21 mouse cellular contexts compared by ENCODE assay signal in genomic region chr17:72968666-72969065, GRCm38 (mm10).
"Had no signal": no experiment of that assay in that cellular context is flagged by ENCODE, and none has a peak within 500 bp of the region (broad histone marks: within the 10 kb centered on the region; RNA-seq: fewer than 3 reads in every experiment).

No protein-coding gene starts in this region.

- H3K9me3 ChIP-seq: limb, embryonic 12.5 days; limb, embryonic 15.5 days; midbrain, embryonic 12.5 days; midbrain, embryonic 15.5 days; neural tube, embryonic 12.5 days; neural tube, embryonic 15.5 days; stomach, embryonic 15.5 days had no signal

- ATAC-seq: liver, postnatal 0 days; lung, postnatal 0 days; midbrain, embryonic 15.5 days had no signal

- H3K4me3 ChIP-seq: limb, embryonic 12.5 days; limb, embryonic 15.5 days; midbrain, embryonic 12.5 days; midbrain, embryonic 15.5 days; neural tube, embryonic 12.5 days; neural tube, embryonic 15.5 days; stomach, embryonic 15.5 days had no signal

- H3K4me1 ChIP-seq: neural tube, embryonic 12.5 days had no signal

- H3K27ac ChIP-seq: limb, embryonic 12.5 days; limb, embryonic 15.5 days; liver, embryonic 14.5 days; macrophage; midbrain, embryonic 12.5 days; midbrain, embryonic 15.5 days; neural tube, embryonic 12.5 days; neural tube, embryonic 15.5 days; stomach, embryonic 15.5 days had no signal

- H3K4me2 ChIP-seq: limb, embryonic 12.5 days; limb, embryonic 15.5 days; liver, embryonic 11.5 days; lung, embryonic 14.5 days; midbrain, embryonic 12.5 days; midbrain, embryonic 15.5 days; neural tube, embryonic 12.5 days; neural tube, embryonic 15.5 days; stomach, embryonic 15.5 days had no signal

- DNase-seq: kidney, postnatal 10 days; kidney, postnatal 4 days; left cerebral cortex, postnatal 4 days; liver, postnatal 0 days; lung, embryonic 14.5 days; right cerebral cortex, adult 18-20 months; right cerebral cortex, postnatal 25 days; spleen, adult 18-20 months; thymus, adult 18-20 months; thymus, postnatal 36 days had no signal

- H3K9ac ChIP-seq: limb, embryonic 12.5 days; limb, embryonic 15.5 days; liver, embryonic 14.5 days; liver, postnatal 0 days; lung, embryonic 14.5 days; midbrain, embryonic 12.5 days; midbrain, embryonic 15.5 days; neural tube, embryonic 12.5 days; neural tube, embryonic 15.5 days; stomach, embryonic 15.5 days had no signal

- H3K36me3 ChIP-seq: limb, embryonic 12.5 days; limb, embryonic 15.5 days; midbrain, embryonic 12.5 days; midbrain, embryonic 15.5 days; neural tube, embryonic 12.5 days; neural tube, embryonic 15.5 days; stomach, embryonic 15.5 days had no signal

- H3K27me3 ChIP-seq: limb, embryonic 12.5 days; limb, embryonic 15.5 days; midbrain, embryonic 12.5 days; midbrain, embryonic 15.5 days; neural tube, embryonic 12.5 days; neural tube, embryonic 15.5 days; stomach, embryonic 15.5 days had no signal
